Mouse (Mus musculus): ENCODE measurements around the gene Olfr728.

The Olfr728 gene

DNA sequence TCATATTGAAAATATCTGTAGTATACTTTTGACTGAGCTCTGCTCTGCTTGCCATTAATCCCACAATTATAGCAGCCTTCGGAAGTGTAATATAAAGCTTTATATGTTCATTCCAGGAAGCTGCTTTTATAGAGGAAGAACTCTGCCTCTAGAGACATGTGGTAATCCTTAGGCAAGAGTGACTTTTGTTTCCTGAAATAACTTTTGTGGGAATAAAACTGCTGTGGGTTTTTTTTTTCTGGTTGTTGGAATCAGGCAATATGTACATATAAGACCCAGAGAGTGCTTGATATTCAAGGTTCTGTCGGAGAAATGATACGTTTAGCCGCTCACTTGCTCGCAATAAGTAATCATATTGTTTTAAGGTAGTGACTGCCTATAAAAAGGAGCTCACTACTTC lies at the start of gene Olfr728:
TSS of gene Olfr728 (minus strand) at position 101 of the 400 bp plus-strand sequence.
- no peak for DNase-seq (ENCODE audit: low spot score in 2 of 2)

DNA sequence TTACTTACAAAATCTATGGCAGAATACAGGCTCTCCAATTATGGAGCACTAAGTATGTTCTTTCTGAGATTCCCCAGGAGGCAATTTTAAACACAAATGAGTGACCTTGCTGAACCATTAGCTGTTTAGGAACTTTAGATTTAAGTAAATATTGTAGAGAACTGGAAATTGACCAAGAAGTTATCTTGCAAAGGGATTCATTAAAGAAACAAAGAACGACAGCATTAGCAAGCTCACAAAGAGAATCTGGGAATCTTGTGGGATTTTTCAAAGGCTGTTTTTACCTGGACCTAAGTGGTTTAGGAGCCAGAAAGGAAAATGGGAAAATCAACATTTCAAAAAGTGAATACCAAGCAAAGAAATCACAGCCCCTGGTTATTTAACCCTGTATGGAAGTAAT lies 45.6 kb upstream of the Olfr728 start, which contains the start of gene Olfr730:
TSS of gene Olfr730 (minus strand) at position 101 of the 400 bp plus-strand sequence.
- no peak for DNase-seq (ENCODE audit: low spot score in 2 of 2)

DNA sequence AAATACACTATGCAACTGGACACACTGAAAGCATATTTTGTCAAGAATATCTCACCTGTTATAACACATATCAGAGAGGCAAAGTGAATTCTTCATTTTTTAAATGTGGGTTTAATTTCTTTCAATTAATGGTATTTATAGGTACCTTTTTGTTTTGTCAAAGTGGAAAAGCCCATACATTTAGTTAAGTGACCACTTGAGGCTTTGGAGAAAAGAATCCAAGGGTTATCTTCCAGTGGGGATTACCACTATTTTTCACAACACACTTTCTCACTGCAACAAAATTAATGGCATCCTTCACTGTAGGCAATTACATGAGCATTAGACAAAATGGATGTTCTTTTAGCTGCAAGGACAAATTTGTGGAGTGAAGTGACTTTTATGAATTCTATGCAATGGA lies 10.3 kb upstream of the Olfr728 start, which contains the start of gene Olfr729:
TSS of gene Olfr729 (minus strand) at position 101 of the 400 bp plus-strand sequence.
- DNase-seq (ENCODE audit: low spot score in 2 of 2) = no peak

DNA sequence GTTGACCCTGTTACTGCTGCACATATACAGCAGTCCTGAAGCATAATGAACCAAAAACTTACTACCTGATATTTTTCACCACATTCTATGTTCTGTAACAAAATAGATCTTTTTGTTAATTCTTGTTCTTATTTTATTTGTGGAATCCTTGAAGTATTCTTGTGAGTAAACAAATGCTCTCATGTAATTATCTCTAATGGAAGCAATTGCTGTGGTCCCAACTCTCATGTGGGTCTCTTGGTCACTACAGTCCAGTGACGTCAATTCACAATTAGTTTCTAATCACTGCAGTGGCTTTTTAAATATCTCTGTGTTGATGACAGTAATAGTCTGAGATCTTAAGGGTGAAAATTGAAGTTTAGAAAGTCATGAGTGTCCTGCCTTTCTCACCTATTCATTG lies 19.6 kb downstream of the Olfr728 start, which contains the start of gene Olfr727:
TSS of gene Olfr727 (plus strand) at position 301 of the 400 bp plus-strand sequence.
- no peak for DNase-seq (ENCODE audit: low spot score in 2 of 2)

DNA sequence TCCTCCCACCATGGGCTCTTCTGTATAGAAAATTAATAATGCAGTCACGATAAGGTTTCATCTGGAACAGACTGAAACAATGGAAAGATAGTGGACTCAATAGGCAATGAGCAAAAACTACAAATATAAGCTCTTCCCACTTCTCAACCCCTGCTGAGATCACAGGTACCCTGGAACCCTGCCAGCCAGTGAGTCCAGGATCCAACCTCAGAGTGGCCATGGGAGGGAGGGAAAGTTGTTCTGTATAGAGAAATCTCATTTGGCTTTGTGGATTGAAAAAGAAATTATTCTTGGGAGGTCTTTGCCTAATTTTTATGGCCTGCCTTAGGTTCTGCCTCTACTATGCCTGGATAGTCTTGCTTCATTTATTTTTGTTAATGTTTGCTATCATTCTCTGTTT lies 51.6 kb downstream of the Olfr728 start, which contains the start of gene Olfr726:
TSS of gene Olfr726 (minus strand) at position 101 of the 400 bp plus-strand sequence.
- DNase-seq (ENCODE audit: low spot score in 2 of 2) = no peak

Measured in left cerebral cortex, adult 9 months (tissue).